Mouse (Mus musculus): Measurements from ENCODE around the gene Zfp994.
"Not testable (repeated sequence)": the region's sequence is repeated elsewhere in the genome, so short reads cannot be mapped to it uniquely, and the experiment has no call there.

Zfp994 gene

GRCm38 (mm10) chr17:22225422-22226012 lies at the start of gene Zfp994:
Gene Zfp994, minus strand, starts transcription at chr17:22225616.
- DNase-seq = peak; percentile 97 to 99

GRCm38 (mm10) chr17:22230701-22231100 lies 5.3 kb upstream of the Zfp994 start:
- not testable (repeated sequence) for DNase-seq

GRCm38 (mm10) chr17:22225015-22225414 lies 401 bp downstream of the Zfp994 start:
- DNase-seq = peak in 1 of 2 experiments; percentile 17

GRCm38 (mm10) chr17:22165722-22166294 lies 59.6 kb downstream of the Zfp994 start, which contains the start of gene Zfp947:
Gene Zfp947, minus strand, starts transcription at chr17:22166190.
- DNase-seq = peak; percentile 72 to 76

GRCm38 (mm10) chr17:22165304-22165703 lies 60.1 kb downstream of the Zfp994 start:
- peak in 1 of 2 experiments; percentile 0 for DNase-seq

GRCm38 (mm10) chr17:22153951-22154350 lies 71.5 kb downstream of the Zfp994 start:
- not testable (repeated sequence) for DNase-seq
